Mouse (Mus musculus) heart, embryonic 13.5 days (tissue): ENCODE measurements around the gene Kif5c. TPM values are rescaled to one million over a fixed set of nuclear protein-coding genes. Genes with fewer than 3 reads are reported as not detected.

ENCODE experiments used
- ATAC-seq: fragments of 200-750 bp; cut with Nextera tagmentation; 2 replicates; pipeline ENCODE4 v1.8.0; 2017; ENCODE audit warnings: moderate TSS enrichment; ENCODE audit not compliant: insufficient number of reproducible peaks, low FRiP score, low TSS enrichment; ENCODE audit errors: extremely low read depth
- H3K27ac ChIP-seq: fragments of 300-500 bp; sonication (generic); replicated peaks from 2 replicates; pipeline ENCODE4 v1.5.1; 2015; ENCODE audit warnings: moderate library complexity, mild to moderate bottlenecking, inconsistent platforms
- H3K27me3 ChIP-seq: fragments of 300-500 bp; sonication (generic); replicated peaks from 2 replicates; pipeline ENCODE4 v1.6.1; 2015; ENCODE audit warnings: mild to moderate bottlenecking, inconsistent platforms
- H3K36me3 ChIP-seq: fragments of 300-500 bp; sonication (generic); 2 replicates; pipeline ENCODE4 v1.6.1; 2015; ENCODE audit warnings: mild to moderate bottlenecking, inconsistent platforms
- H3K4me1 ChIP-seq: fragments of 300-500 bp; sonication (generic); 2 replicates; pipeline ENCODE4 v1.6.1; 2015; ENCODE audit warnings: inconsistent platforms
- H3K4me2 ChIP-seq: fragments of 300-500 bp; sonication (generic); 2 replicates; pipeline ENCODE4 v1.6.1; 2015; ENCODE audit warnings: inconsistent platforms, mild to moderate bottlenecking, moderate library complexity
- H3K4me3 ChIP-seq: fragments of 300-500 bp; sonication (generic); 2 replicates; pipeline ENCODE4 v1.5.1; 2015; ENCODE audit warnings: moderate library complexity, mild to moderate bottlenecking, inconsistent platforms
- H3K9ac ChIP-seq: fragments of 300-500 bp; sonication (generic); 2 replicates; pipeline ENCODE4 v1.6.1; 2015; ENCODE audit warnings: inconsistent platforms, mild to moderate bottlenecking, moderate library complexity
- H3K9me3 ChIP-seq: fragments of 300-500 bp; sonication (generic); 2 replicates; pipeline ENCODE4 v1.6.1; 2016; ENCODE audit warnings: inconsistent platforms
- WGBS: fragments of 180-500 bp; shearing (Covaris S2); methylation state at CpG from one replicate; pipeline ENCODE4 v1.1.7; 2015; ENCODE audit warnings: mixed read lengths; 5-methylcytosine and 5-hydroxymethylcytosine counted together
- polyA plus RNA-seq: library from polyadenylated mRNA; unstranded; fragments of >200 nt; fragmentation: Nextera tagmentation; extraction: Ambion mirVana; gene quantifications from 2 replicates; pipeline ENCODE4 v1.2.1, GENCODE M21; 2015

Kif5c gene
- polyA plus RNA-seq, 1 experiment from 2014 or later = 1.0 TPM

- Histone ChIP-seq H3K4me1 (peaks cover 26% of the 10 kb centered on the region), H3K27me3 (peaks cover 4% of the 10 kb centered on the region; the same call in 1 of the 2 replicates), H3K4me3 (no peak overlapping the region), H3K27ac (no peak overlapping the region), H3K9ac (no peak overlapping the region), H3K4me2 (0 out of 2 replicates have a peak overlapping the region, but pooled peaks have one; percentile 31), H3K36me3 (no peaks in the 10 kb centered on the region), H3K9me3 (no peaks in the 10 kb centered on the region)
- no peak for ATAC-seq
- 65% methylated on average over 9 of the region's 9 CpGs for WGBS
Observed at GRCm38 (mm10) chr2:49722331-49722730, 103.2 kb downstream of the Kif5c start.

DNA sequence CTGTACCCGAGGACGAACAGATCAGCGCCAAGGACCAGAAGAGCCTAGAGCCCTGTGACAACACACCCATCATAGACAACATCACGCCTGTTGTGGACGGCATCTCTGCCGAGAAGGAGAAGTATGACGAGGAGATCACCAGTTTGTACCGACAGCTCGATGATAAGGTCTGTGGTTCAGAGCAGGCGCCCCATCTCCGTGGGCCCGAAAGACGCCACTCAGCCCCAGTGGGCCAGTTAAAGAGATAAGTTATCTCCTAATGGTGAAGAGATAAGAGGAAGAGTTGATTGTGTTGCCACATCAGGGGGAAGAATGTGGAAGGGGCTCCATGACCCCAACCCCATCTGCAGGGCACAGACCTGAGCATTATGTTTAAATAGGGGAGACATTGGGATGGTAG, 103.9 kb downstream of the Kif5c start:
- H3K27me3 ChIP-seq = peaks cover 4% of the 10 kb centered on the region; the same call in 1 of the 2 replicates
- 23% methylated on average over 13 of the region's 13 CpGs for WGBS
- H3K9ac ChIP-seq = no peak overlapping the region
- no peak overlapping the region for H3K4me3 ChIP-seq
- H3K9me3 ChIP-seq = no peaks in the 10 kb centered on the region
- no peaks in the 10 kb centered on the region for H3K36me3 ChIP-seq
- H3K27ac ChIP-seq = no peak overlapping the region
- ATAC-seq = no peak
- peaks cover 26% of the 10 kb centered on the region for H3K4me1 ChIP-seq
- peak overlapping the region; percentile 31 for H3K4me2 ChIP-seq

- Histone ChIP-seq H3K9me3 (no peaks in the 10 kb centered on the region), H3K4me3 (no peak overlapping the region), H3K4me1 (peaks cover 29% of the 10 kb centered on the region), H3K36me3 (no peaks in the 10 kb centered on the region), H3K27me3 (peaks cover 4% of the 10 kb centered on the region; the same call in 1 of the 2 replicates), H3K4me2 (no peak overlapping the region), H3K9ac (no peak overlapping the region), H3K27ac (no peak overlapping the region)
- no peak for ATAC-seq
- WGBS = 79% methylated on average over 11 of the region's 11 CpGs
Observed at GRCm38 (mm10) chr2:49726672-49727071, 107.6 kb downstream of the Kif5c start.

DNA sequence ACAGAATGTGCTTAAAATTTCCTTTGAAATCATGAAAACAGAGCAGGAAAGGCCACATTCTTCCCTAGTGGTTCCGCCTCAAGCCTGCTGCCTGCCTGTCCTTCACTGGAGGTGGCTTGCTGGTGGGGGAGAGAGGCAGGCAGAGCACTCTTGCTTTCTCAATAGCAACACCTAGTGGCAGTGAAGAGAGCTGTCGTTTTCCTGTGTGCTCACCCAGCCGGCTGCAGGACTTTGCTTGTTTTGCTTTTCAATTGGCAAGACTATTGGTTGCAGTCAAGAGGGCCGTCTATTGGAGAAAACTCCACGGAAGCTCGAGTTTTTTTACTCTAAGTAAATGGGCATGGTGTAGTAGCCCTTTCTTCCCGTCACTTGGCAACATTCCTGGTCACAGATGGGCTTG, 108.1 kb downstream of the Kif5c start:
- Histone ChIP-seq H3K27me3 (peaks cover 4% of the 10 kb centered on the region; the same call in 1 of the 2 replicates), H3K4me3 (no peak overlapping the region), H3K36me3 (no peaks in the 10 kb centered on the region), H3K4me1 (peaks cover 29% of the 10 kb centered on the region), H3K4me2 (no peak overlapping the region), H3K9ac (no peak overlapping the region), H3K9me3 (no peaks in the 10 kb centered on the region), H3K27ac (no peak overlapping the region)
- 17% methylated on average over 7 of the region's 7 CpGs for WGBS
- peak; percentile 65; the same call in 1 of the 2 replicates for ATAC-seq

DNA sequence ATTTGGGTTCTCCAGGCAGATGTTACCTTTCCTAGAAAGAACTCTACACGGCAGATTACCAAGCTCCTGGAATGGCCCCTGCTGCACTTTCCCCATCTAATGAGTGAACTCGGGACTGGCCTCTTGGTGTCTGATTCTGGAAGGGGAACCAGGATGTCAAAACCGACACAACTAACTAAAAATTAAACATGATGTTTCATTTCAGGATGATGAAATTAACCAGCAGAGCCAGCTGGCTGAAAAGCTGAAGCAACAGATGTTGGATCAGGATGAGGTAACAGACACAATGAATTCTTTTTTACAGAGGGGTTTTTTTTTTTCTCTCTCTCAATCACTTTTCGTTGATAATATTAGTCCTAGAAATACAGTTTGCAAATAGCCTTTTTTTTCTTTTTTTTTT, 108.6 kb downstream of the Kif5c start:
- Histone ChIP-seq H3K27me3 (peaks cover 4% of the 10 kb centered on the region; the same call in 1 of the 2 replicates), H3K36me3 (no peaks in the 10 kb centered on the region), H3K9ac (no peak overlapping the region), H3K27ac (no peak overlapping the region), H3K4me1 (peaks cover 29% of the 10 kb centered on the region), H3K9me3 (no peaks in the 10 kb centered on the region), H3K4me2 (no peak overlapping the region), H3K4me3 (no peak overlapping the region)
- no peak for ATAC-seq
- 65% methylated on average over 4 of the region's 4 CpGs for WGBS

- Histone ChIP-seq H3K9ac (no peak overlapping the region), H3K4me2 (no peak overlapping the region), H3K27ac (no peak overlapping the region), H3K4me3 (no peak overlapping the region), H3K9me3 (no peaks in the 10 kb centered on the region), H3K4me1 (peaks cover 25% of the 10 kb centered on the region), H3K36me3 (no peaks in the 10 kb centered on the region), H3K27me3 (no peaks in the 10 kb centered on the region)
- ATAC-seq = no peak
- 84% methylated on average over 10 of the region's 10 CpGs for WGBS
Observed at GRCm38 (mm10) chr2:49728896-49729610, 110.0 kb downstream of the Kif5c start.

- 78% methylated on average over 2 of the region's 2 CpGs for WGBS
- no peak overlapping the region for H3K27ac ChIP-seq
- no peaks in the 10 kb centered on the region for H3K27me3 ChIP-seq
- H3K9me3 ChIP-seq = no peaks in the 10 kb centered on the region
- no peak overlapping the region for H3K4me3 ChIP-seq
- H3K4me1 ChIP-seq = peaks cover 26% of the 10 kb centered on the region
- no peaks in the 10 kb centered on the region for H3K36me3 ChIP-seq
- no peak for ATAC-seq
- no peak overlapping the region for H3K4me2 ChIP-seq
- no peak overlapping the region for H3K9ac ChIP-seq
Observed at GRCm38 (mm10) chr2:49729611-49729969, 110.5 kb downstream of the Kif5c start.

GRCm38 (mm10) chr2:49730183-49730582, 111.1 kb downstream of the Kif5c start:
- Histone ChIP-seq H3K4me1 (peaks cover 26% of the 10 kb centered on the region), H3K4me2 (0 out of 2 replicates have a peak overlapping the region, but pooled peaks have one; percentile 7), H3K4me3 (no peak overlapping the region), H3K27ac (no peak overlapping the region), H3K27me3 (no peaks in the 10 kb centered on the region), H3K36me3 (no peaks in the 10 kb centered on the region), H3K9ac (no peak overlapping the region), H3K9me3 (no peaks in the 10 kb centered on the region)
- no peak for ATAC-seq
- WGBS = 27% methylated on average over 5 of the region's 5 CpGs

GRCm38 (mm10) chr2:49732745-49733655, 113.9 kb downstream of the Kif5c start:
- Histone ChIP-seq H3K9ac (no peak overlapping the region), H3K4me3 (no peak overlapping the region), H3K27ac (no peak overlapping the region), H3K4me2 (peak overlapping the region; percentile 53), H3K9me3 (no peaks in the 10 kb centered on the region), H3K4me1 (peaks cover 22% of the 10 kb centered on the region), H3K36me3 (no peaks in the 10 kb centered on the region), H3K27me3 (no peaks in the 10 kb centered on the region)
- no peak for ATAC-seq
- WGBS = 70% methylated on average over 11 of the region's 11 CpGs

DNA sequence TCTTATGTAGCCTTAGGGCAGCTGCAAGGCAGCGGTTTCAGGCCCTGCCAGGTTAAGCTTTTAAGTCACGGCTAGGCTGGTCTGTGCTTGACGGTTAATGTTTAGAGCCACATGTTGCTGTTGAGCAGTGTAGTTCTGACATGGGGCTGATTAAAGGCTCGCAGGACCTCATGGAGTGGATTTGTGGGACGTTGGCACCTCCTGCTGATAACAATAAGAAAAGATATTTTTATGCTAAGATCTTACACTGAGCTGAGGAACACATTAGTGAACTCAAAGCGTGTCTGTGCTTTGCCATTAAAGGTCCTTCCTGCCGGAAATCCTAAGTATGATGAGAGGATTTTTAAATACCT, 114.5 kb downstream of the Kif5c start:
- WGBS = 45% methylated on average over 7 of the region's 7 CpGs
- H3K36me3 ChIP-seq = no peaks in the 10 kb centered on the region
- no peaks in the 10 kb centered on the region for H3K27me3 ChIP-seq
- H3K9me3 ChIP-seq = no peaks in the 10 kb centered on the region
- no peak overlapping the region for H3K27ac ChIP-seq
- H3K4me1 ChIP-seq = peaks cover 22% of the 10 kb centered on the region
- peak overlapping the region; percentile 53 for H3K4me2 ChIP-seq
- no peak overlapping the region for H3K9ac ChIP-seq
- ATAC-seq = no peak
- H3K4me3 ChIP-seq = 0 out of 2 replicates have a peak overlapping the region, but pooled peaks have one; percentile 22

- no peak for ATAC-seq
- no peaks in the 10 kb centered on the region for H3K9me3 ChIP-seq
- peaks cover 22% of the 10 kb centered on the region for H3K4me1 ChIP-seq
- H3K9ac ChIP-seq = no peak overlapping the region
- H3K36me3 ChIP-seq = no peaks in the 10 kb centered on the region
- no peak overlapping the region for H3K27ac ChIP-seq
- no peaks in the 10 kb centered on the region for H3K27me3 ChIP-seq
- peak overlapping the region; percentile 22 for H3K4me3 ChIP-seq
- peak overlapping the region; percentile 53 for H3K4me2 ChIP-seq
- WGBS = 42% methylated on average over 7 of the region's 7 CpGs
Observed at GRCm38 (mm10) chr2:49734013-49734780, 115.1 kb downstream of the Kif5c start.
